Mouse (Mus musculus): ENCODE data around the gene Il6st. TPM values are rescaled to one million over a fixed set of nuclear protein-coding genes. Genes with fewer than 3 reads are reported as not detected.
A peak's percentile ranks its signal among the peaks of the same experiment; 100 is the strongest.

Gene Il6st
- polyA plus RNA-seq, 1 experiment from 2014 or later, result 7.9 TPM

DNA sequence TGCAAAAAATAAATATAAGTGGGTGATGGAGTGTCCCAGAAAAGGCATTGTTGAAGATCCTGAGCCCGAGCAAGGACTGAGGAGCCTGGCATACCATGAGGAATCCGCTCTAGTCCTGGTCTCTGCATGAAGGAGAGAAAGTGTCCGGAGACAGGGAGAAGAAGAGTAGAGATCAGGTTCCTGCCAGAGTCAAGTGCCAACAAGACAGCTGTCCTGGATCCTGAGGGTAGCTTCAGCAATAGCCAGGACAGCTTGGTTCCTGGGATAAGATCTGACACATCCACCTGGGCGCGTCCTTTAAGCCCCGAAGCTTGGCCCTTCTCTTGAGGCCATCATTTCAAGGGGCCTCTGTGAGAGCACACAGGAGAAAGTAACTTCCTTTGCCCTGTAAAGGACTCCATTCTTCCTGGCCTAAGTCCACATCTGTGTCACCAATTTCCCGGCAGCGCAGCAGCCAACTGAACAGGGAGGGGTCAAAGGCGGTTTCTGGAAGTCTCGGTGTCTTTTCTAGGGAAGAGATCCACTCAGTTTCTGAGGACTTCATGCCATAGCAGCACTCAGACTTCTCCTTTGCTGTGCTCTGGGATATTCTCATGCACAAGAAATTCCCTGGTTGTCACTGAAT lies 59.6 kb downstream of the Il6st start:
- Histone ChIP-seq H3K9ac (ENCODE audit: low read depth, low read length) (no peak overlapping the region), H3K9me3 (replicated peaks; ENCODE audit: control insufficient read depth, low read length) (no peaks in the 10 kb centered on the region), H3K36me3 (ENCODE audit: control insufficient read depth, insufficient read depth) (no peaks in the 10 kb centered on the region), H3K27ac (ENCODE audit: low read length) (no peak overlapping the region), H3K4me1 (ENCODE audit: control insufficient read depth, low read depth, low read length) (no peaks in the 10 kb centered on the region), H3K4me3 (ENCODE audit: low read depth, low read length) (no peak overlapping the region), H3K27me3 (ENCODE audit: control insufficient read depth, insufficient read depth, low read depth, low read length) (no peaks in the 10 kb centered on the region), H3K4me2 (ENCODE audit: low read depth, low read length) (no peak overlapping the region)
- WGBS (ENCODE audit: insufficient replicate concordance), result 71% methylated on average over 10 of the region's 10 CpGs
- no peak for ATAC-seq (ENCODE audit: low read depth)

DNA sequence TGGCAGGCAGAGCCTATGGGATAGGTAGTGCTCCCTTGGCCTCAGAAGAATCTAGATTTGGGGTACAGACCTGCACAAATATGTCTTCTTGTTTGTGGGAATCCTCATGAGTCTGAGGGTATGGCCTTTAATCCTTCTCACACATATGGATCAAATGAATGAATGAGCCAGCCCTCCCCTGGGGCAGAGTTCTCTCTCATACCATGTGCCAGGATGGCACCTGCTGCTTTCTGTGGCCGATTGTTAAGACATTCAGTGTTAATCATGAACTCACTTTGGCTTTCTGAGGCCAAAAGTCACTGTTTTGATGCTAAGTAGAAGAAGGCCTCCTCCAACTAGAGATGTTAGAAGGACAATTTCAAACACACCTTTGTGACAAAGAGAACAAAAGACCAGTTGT lies 63.3 kb downstream of the Il6st start:
- no peaks in the 10 kb centered on the region for H3K27me3 ChIP-seq (ENCODE audit: control insufficient read depth, insufficient read depth, low read depth, low read length)
- no peak overlapping the region for H3K27ac ChIP-seq (ENCODE audit: low read length)
- no peaks in the 10 kb centered on the region for H3K9me3 ChIP-seq (replicated peaks; ENCODE audit: control insufficient read depth, low read length)
- H3K4me1 ChIP-seq (ENCODE audit: control insufficient read depth, low read depth, low read length), result no peaks in the 10 kb centered on the region; the same call in 1 of the 2 replicates
- H3K4me2 ChIP-seq (ENCODE audit: low read depth, low read length), result no peak overlapping the region
- no peaks in the 10 kb centered on the region for H3K36me3 ChIP-seq (ENCODE audit: control insufficient read depth, insufficient read depth)
- H3K9ac ChIP-seq (ENCODE audit: low read depth, low read length), result no peak overlapping the region
- 53% methylated on average over 1 of the region's 1 CpGs for WGBS (ENCODE audit: insufficient replicate concordance)
- no peak for ATAC-seq (ENCODE audit: low read depth)
- H3K4me3 ChIP-seq (ENCODE audit: low read depth, low read length), result no peak overlapping the region

DNA sequence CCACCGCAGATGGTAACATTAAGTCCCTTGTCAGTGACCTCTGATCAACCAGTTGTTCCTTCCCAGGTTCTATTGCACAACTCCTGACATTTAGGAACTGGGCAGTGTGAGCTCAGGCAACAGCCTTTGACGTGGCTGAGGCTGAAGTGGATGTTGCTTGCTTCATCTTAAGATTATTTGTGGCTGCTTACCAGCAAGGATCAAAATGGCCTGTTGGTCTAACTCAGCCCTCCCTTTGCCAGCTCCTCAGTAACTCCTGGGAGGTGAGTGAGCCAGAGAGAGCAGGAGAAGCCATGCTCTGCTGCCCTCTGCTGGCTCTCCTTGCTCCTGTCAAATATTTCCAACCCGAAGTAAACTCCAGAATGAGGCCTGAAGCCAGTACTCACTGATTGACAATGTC lies 66.0 kb downstream of the Il6st start:
- no peak overlapping the region for H3K4me2 ChIP-seq (ENCODE audit: low read depth, low read length)
- H3K9ac ChIP-seq (ENCODE audit: low read depth, low read length), result no peak overlapping the region
- ATAC-seq (ENCODE audit: low read depth), result peak; percentile 7; the same call in 1 of the 2 replicates
- H3K27me3 ChIP-seq (ENCODE audit: control insufficient read depth, insufficient read depth, low read depth, low read length), result no peaks in the 10 kb centered on the region
- no peaks in the 10 kb centered on the region for H3K9me3 ChIP-seq (replicated peaks; ENCODE audit: control insufficient read depth, low read length)
- H3K4me1 ChIP-seq (ENCODE audit: control insufficient read depth, low read depth, low read length), result no peaks in the 10 kb centered on the region; the same call in 1 of the 2 replicates
- WGBS (ENCODE audit: insufficient replicate concordance), result 18% methylated on average over 3 of the region's 3 CpGs
- H3K4me3 ChIP-seq (ENCODE audit: low read depth, low read length), result no peak overlapping the region
- H3K36me3 ChIP-seq (ENCODE audit: control insufficient read depth, insufficient read depth), result no peaks in the 10 kb centered on the region
- no peak overlapping the region for H3K27ac ChIP-seq (ENCODE audit: low read length)

DNA sequence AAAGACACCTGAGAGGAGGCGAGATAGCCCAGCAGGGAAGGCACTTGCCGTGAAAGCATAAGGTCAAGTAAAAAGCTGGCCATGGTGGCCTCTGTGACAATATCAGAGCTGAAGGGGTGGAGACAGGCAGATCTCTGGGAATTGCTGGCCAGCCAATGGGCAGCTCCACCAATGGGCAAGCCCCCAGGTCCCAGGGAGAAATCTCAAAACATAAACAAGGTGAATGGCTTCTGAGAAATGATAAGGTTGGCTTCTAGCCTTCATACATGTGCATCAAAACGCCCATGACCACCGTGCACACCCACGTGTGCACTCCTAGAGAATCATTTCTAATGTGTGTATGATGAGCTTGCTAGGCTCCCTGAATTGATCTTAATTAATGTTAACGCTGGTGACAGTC lies 68.4 kb downstream of the Il6st start:
- 66% methylated on average over 6 of the region's 6 CpGs for WGBS (ENCODE audit: insufficient replicate concordance)
- Histone ChIP-seq H3K4me2 (ENCODE audit: low read depth, low read length) (no peak overlapping the region), H3K27me3 (ENCODE audit: control insufficient read depth, insufficient read depth, low read depth, low read length) (no peaks in the 10 kb centered on the region), H3K36me3 (ENCODE audit: control insufficient read depth, insufficient read depth) (no peaks in the 10 kb centered on the region), H3K4me3 (ENCODE audit: low read depth, low read length) (no peak overlapping the region), H3K27ac (ENCODE audit: low read length) (no peak overlapping the region), H3K4me1 (ENCODE audit: control insufficient read depth, low read depth, low read length) (no peaks in the 10 kb centered on the region; the same call in 1 of the 2 replicates), H3K9ac (ENCODE audit: low read depth, low read length) (no peak overlapping the region), H3K9me3 (replicated peaks; ENCODE audit: control insufficient read depth, low read length) (no peaks in the 10 kb centered on the region)
- no peak for ATAC-seq (ENCODE audit: low read depth)

DNA sequence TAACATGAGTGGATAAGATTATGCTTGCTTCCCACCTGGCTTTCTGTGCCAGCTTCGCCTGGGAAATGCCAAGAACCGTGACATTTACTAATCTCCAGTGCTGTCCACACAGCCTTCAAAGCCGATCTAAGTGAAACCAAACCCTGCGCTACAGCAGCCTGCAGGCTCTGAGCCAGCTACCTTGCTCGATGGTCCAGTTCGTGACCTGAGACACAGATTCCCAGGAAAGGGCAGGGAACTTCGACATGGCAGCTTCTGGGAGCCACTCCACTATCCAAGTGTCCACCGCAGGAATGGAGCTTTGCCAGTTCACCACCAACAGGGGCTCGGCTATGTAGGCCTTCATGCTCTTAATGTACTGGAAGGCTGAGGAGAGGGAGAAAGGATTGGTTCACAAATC lies 69.7 kb downstream of the Il6st start:
- Histone ChIP-seq H3K4me2 (ENCODE audit: low read depth, low read length) (no peak overlapping the region), H3K9me3 (replicated peaks; ENCODE audit: control insufficient read depth, low read length) (no peaks in the 10 kb centered on the region), H3K4me3 (ENCODE audit: low read depth, low read length) (no peak overlapping the region), H3K27ac (ENCODE audit: low read length) (no peak overlapping the region), H3K9ac (ENCODE audit: low read depth, low read length) (no peak overlapping the region), H3K36me3 (ENCODE audit: control insufficient read depth, insufficient read depth) (no peaks in the 10 kb centered on the region), H3K27me3 (ENCODE audit: control insufficient read depth, insufficient read depth, low read depth, low read length) (no peaks in the 10 kb centered on the region), H3K4me1 (ENCODE audit: control insufficient read depth, low read depth, low read length) (no peaks in the 10 kb centered on the region; the same call in 1 of the 2 replicates)
- 66% methylated on average over 9 of the region's 9 CpGs for WGBS (ENCODE audit: insufficient replicate concordance)
- ATAC-seq (ENCODE audit: low read depth), result no peak

DNA sequence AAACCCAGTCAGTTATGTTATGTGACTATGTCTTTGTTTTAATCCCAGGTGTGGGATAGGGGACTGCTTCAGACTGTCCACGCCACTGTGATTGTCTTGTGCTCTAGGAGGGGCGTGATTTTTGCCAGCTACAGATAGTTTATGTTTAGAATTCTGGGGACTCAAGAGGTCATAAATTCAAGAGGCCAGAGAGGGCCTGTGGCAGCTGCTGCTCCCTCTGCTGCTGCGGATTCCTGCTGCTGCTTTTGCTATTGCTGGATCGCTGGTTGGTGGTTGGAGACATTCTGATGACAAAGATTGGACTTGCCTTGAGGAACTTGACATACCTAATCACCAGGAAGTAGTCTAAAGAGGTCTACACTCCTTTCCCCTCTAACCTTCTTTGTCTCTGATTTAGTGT lies 72.7 kb downstream of the Il6st start:
- Histone ChIP-seq H3K27ac (ENCODE audit: low read length) (no peak overlapping the region), H3K27me3 (ENCODE audit: control insufficient read depth, insufficient read depth, low read depth, low read length) (no peaks in the 10 kb centered on the region), H3K36me3 (ENCODE audit: control insufficient read depth, insufficient read depth) (no peaks in the 10 kb centered on the region), H3K4me1 (ENCODE audit: control insufficient read depth, low read depth, low read length) (peaks cover 10% of the 10 kb centered on the region), H3K9ac (ENCODE audit: low read depth, low read length) (no peak overlapping the region), H3K4me3 (ENCODE audit: low read depth, low read length) (no peak overlapping the region), H3K9me3 (replicated peaks; ENCODE audit: control insufficient read depth, low read length) (no peaks in the 10 kb centered on the region), H3K4me2 (ENCODE audit: low read depth, low read length) (no peak overlapping the region)
- 47% methylated on average over 4 of the region's 4 CpGs for WGBS (ENCODE audit: insufficient replicate concordance)
- ATAC-seq (ENCODE audit: low read depth), result no peak

DNA sequence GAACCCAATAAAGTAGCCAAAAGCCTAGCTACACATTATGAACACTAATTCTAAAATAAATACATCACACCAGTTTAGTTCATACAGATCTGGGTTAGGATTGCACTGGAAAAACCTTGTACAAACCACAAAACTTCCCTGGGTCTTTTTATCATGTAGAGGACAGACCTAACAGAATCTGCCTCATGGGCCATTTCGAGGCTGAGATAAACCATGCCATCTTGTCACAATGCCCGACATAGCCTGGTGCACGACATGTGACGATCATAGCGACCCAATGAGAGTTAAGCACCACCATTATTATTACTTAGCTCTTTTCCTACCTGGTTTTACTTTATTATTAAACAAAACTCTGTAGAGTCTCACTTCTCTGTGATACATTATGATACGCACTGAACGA lies 73.2 kb downstream of the Il6st start:
- H3K27me3 ChIP-seq (ENCODE audit: control insufficient read depth, insufficient read depth, low read depth, low read length), result no peaks in the 10 kb centered on the region
- 49% methylated on average over 7 of the region's 7 CpGs for WGBS (ENCODE audit: insufficient replicate concordance)
- no peak overlapping the region for H3K9ac ChIP-seq (ENCODE audit: low read depth, low read length)
- H3K4me2 ChIP-seq (ENCODE audit: low read depth, low read length), result no peak overlapping the region
- no peak for ATAC-seq (ENCODE audit: low read depth)
- no peaks in the 10 kb centered on the region for H3K9me3 ChIP-seq (replicated peaks; ENCODE audit: control insufficient read depth, low read length)
- no peak overlapping the region for H3K27ac ChIP-seq (ENCODE audit: low read length)
- H3K36me3 ChIP-seq (ENCODE audit: control insufficient read depth, insufficient read depth), result no peaks in the 10 kb centered on the region
- no peak overlapping the region for H3K4me3 ChIP-seq (ENCODE audit: low read depth, low read length)
- peaks cover 12% of the 10 kb centered on the region for H3K4me1 ChIP-seq (ENCODE audit: control insufficient read depth, low read depth, low read length)

DNA sequence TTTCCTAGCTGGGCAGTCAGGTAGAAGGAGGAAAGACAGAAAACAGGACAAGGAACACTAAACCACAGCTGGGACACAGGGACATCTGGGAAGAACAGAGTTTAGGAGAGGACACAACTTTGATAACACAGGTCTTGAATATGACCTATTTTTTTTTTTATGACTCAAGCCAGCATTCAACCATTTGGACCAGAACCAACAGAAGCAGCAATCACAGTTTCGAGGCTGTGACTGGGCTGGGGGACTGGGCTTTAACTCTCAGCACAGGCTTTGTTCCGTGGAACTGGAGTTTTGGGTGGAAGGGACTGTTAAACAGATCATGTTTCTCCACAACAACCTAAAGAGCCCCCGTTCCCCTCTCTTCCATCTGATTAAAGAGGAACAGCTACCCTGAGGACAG lies 76.7 kb downstream of the Il6st start:
- no peak overlapping the region for H3K27ac ChIP-seq (ENCODE audit: low read length)

DNA sequence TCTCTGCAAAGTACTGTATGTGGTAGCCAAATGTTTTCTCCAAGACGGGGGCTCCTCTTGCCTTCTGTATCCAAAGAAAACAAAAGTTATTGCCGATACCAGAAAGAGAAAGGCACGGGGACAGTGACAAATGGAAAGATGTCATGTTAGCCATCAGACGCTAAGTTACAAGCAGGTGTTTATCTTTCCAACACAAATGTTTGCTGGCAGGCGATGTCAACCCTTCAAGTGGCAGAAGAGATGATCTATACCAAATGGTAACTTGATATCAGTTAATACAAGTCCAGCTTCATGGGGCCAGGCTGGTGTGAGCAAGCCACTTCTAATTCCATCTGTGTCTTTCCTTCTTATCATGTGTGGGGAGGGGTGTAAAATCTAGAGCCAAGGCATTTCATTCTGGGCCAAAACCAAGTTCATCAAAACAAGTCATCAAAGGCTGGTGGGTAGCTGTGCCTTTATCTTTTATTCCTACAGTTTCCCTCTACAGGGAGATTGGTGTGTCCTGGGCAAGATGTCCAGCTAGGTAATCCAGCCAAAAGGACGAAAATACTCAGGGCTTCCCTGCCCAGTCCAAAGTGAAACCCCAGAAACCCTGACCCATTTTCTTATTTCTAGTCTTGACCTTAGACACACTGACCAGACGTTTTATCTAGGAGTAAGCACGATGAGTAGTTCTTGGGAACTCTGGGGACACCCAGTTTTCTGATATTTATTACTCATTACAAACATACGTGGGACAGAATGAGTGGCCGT lies 77.5 kb downstream of the Il6st start:
- Histone ChIP-seq H3K36me3 (ENCODE audit: control insufficient read depth, insufficient read depth) (no peaks in the 10 kb centered on the region), H3K4me1 (ENCODE audit: control insufficient read depth, low read depth, low read length) (peaks cover 12% of the 10 kb centered on the region), H3K9me3 (replicated peaks; ENCODE audit: control insufficient read depth, low read length) (no peaks in the 10 kb centered on the region), H3K4me2 (ENCODE audit: low read depth, low read length) (peak overlapping the region; percentile 11; the same call in 1 of the 2 replicates), H3K4me3 (ENCODE audit: low read depth, low read length) (no peak overlapping the region), H3K9ac (ENCODE audit: low read depth, low read length) (no peak overlapping the region), H3K27ac (ENCODE audit: low read length) (no peak overlapping the region), H3K27me3 (ENCODE audit: control insufficient read depth, insufficient read depth, low read depth, low read length) (no peaks in the 10 kb centered on the region)
- peak; percentile 77 for ATAC-seq (ENCODE audit: low read depth)
- whole genome bisulfite sequencing (ENCODE audit: insufficient replicate concordance), result 45% methylated on average over 10 of the region's 10 CpGs

More for the DNA sequence above, 76.7 kb downstream of the Il6st start:
- no peak for ATAC-seq (ENCODE audit: low read depth)
- Histone ChIP-seq H3K4me1 (ENCODE audit: control insufficient read depth, low read depth, low read length) (peaks cover 12% of the 10 kb centered on the region), H3K9me3 (replicated peaks; ENCODE audit: control insufficient read depth, low read length) (no peaks in the 10 kb centered on the region), H3K4me2 (ENCODE audit: low read depth, low read length) (0 out of 2 replicates have a peak overlapping the region, but pooled peaks have one; percentile 11), H3K9ac (ENCODE audit: low read depth, low read length) (no peak overlapping the region), H3K4me3 (ENCODE audit: low read depth, low read length) (no peak overlapping the region), H3K36me3 (ENCODE audit: control insufficient read depth, insufficient read depth) (no peaks in the 10 kb centered on the region), H3K27me3 (ENCODE audit: control insufficient read depth, insufficient read depth, low read depth, low read length) (no peaks in the 10 kb centered on the region)
- 48% methylated on average over 3 of the region's 3 CpGs for WGBS (ENCODE audit: insufficient replicate concordance)

Data from liver, embryonic 16.5 days (tissue).